Mouse (Mus musculus) thymus, postnatal 0 days (tissue): ENCODE measurements around the gene Tbc1d9. TPM values are rescaled to one million over a fixed set of nuclear protein-coding genes. Genes with fewer than 3 reads are reported as not detected.

Source experiments
- DNase-seq: peaks from one replicate; pipeline ENCODE4 v3.0.0-alpha.2; 2015; ENCODE audit warnings: low spot score
- polyA plus RNA-seq: library from polyadenylated mRNA; unstranded; fragments of >200 nt; fragmentation: Nextera tagmentation; extraction: Ambion mirVana; gene quantifications from 2 replicates; pipeline ENCODE4 v1.2.1, GENCODE M21; 2015

The Tbc1d9 gene
- polyA plus RNA-seq, 1 experiment from 2014 or later: 1.4 TPM

DNA sequence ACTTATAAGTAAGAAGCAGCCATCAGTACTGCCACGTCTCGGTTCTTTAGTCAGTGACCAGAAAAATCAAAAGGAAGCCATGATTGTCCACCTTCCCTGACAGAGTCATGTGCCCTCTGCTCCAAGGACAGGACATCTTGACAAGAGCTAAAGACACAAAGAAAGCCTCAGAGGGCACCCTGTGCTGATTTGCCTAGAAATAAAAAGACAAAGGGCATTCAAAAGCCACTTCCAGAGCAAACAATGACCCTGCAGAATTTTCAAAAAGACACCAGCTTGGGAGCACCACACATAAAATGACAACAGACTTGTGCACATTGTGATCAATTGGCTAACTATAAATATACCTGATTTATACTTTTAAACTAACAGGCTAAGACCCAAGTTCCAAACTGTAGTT, 150.5 kb downstream of the Tbc1d9 start:
- DNase-seq: no peak

DNA sequence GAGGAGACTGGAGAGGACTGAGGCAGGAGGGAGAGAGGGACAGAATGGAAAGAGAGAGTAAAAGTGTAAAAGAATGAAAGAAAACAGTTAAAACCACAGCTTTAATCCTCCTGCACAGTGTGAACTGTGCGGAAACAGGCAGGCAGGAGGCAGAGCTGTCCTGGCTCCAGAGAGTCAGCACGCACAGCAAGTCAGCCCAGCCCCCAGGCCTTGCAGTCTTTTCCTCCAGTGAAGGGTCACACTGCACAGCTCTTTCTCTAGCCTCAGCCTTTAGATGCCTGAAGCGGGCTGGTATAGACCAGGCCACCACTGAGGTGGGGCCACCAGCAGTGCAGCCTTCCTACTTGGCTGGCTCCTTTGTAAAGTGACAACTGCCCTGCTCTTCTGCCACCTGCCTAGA, 155.4 kb downstream of the Tbc1d9 start:
- DNase-seq: no peak

DNA sequence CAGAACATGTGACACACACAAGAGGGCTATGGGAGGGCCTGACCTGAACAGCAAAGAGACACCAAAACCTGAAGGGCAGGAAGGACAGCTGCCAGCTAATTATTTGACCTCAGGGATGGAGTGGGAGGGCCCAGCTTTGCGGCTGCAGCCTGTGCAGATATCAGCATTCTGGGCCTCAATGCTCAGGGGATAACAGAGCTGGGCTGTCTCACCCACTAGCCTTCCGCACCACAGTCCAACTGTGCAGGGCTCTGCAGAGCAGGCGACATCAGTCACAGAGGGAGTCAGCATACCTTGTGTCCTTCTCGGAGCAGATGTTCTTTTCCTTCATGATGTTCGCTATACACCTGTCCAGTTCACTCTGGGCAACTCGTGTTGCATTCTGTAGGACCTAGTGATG, 157.2 kb downstream of the Tbc1d9 start:
- DNase-seq: no peak

Other genes with a start within 250 kb of the Tbc1d9 start
- gene Gm10645, start 818 bp downstream of the Tbc1d9 start, polyA plus RNA-seq: 0.56 and 0.90 TPM in 2 replicates
- 0.19 and 1.0 TPM in 2 replicates for gene Ucp1, start 125.0 kb downstream of the Tbc1d9 start, polyA plus RNA-seq
- 10.8 and 11.9 TPM in 2 replicates for gene Elmod2, start 167.1 kb downstream of the Tbc1d9 start, polyA plus RNA-seq
- gene Mgat4d, start 183.1 kb downstream of the Tbc1d9 start, polyA plus RNA-seq: not detected in 2 replicates
- 0.05 TPM in 1 of 2 replicates, not detected in the other for gene Clgn, start 224.5 kb downstream of the Tbc1d9 start, polyA plus RNA-seq